Mouse (Mus musculus) forebrain, embryonic 13.5 days (tissue): ENCODE data around the gene 4933412E24Rik. TPM values are rescaled to one million over a fixed set of nuclear protein-coding genes. Genes with fewer than 3 reads are reported as not detected.

Experiments used
- ATAC-seq: fragments of 200-750 bp; cut with Nextera tagmentation; 2 replicates; pipeline ENCODE4 v1.8.0; 2017
- H3K27ac ChIP-seq: fragments of 300-500 bp; sonication (generic); 2 replicates; pipeline ENCODE4 v1.5.1; 2015; ENCODE audit warnings: inconsistent platforms, mild to moderate bottlenecking, moderate library complexity
- H3K27me3 ChIP-seq: fragments of 300-500 bp; sonication (generic); 2 replicates; pipeline ENCODE4 v1.6.1; 2015; ENCODE audit warnings: mild to moderate bottlenecking, inconsistent platforms
- H3K36me3 ChIP-seq: fragments of 300-500 bp; sonication (generic); 2 replicates; pipeline ENCODE4 v1.6.1; 2015; ENCODE audit warnings: mild to moderate bottlenecking, inconsistent platforms; ENCODE audit not compliant: poor library complexity, severe bottlenecking
- H3K4me1 ChIP-seq: fragments of 300-500 bp; sonication (generic); 2 replicates; pipeline ENCODE4 v1.6.1; 2015; ENCODE audit warnings: inconsistent platforms
- H3K4me2 ChIP-seq: fragments of 300-500 bp; sonication (generic); 2 replicates; pipeline ENCODE4 v1.6.1; 2015; ENCODE audit warnings: inconsistent platforms, mild to moderate bottlenecking, moderate library complexity
- H3K4me3 ChIP-seq: fragments of 300-500 bp; sonication (generic); 2 replicates; pipeline ENCODE4 v1.5.1; 2015; ENCODE audit warnings: mild to moderate bottlenecking, inconsistent platforms
- H3K9ac ChIP-seq: fragments of 300-500 bp; sonication (generic); 2 replicates; pipeline ENCODE4 v1.6.1; 2015; ENCODE audit warnings: mild to moderate bottlenecking, inconsistent platforms
- H3K9me3 ChIP-seq: fragments of 300-500 bp; sonication (generic); replicated peaks from 2 replicates; pipeline ENCODE4 v1.6.1; 2016; ENCODE audit warnings: inconsistent platforms
- WGBS: fragments of 180-500 bp; shearing (Covaris S2); methylation state at CpG from one replicate; pipeline ENCODE4 v1.1.7; 2015; 5-methylcytosine and 5-hydroxymethylcytosine counted together
- polyA plus RNA-seq: library from polyadenylated mRNA; unstranded; fragments of >200 nt; fragmentation: Nextera tagmentation; extraction: Ambion mirVana; gene quantifications from 2 replicates; pipeline ENCODE4 v1.2.1, GENCODE M21; 2015

4933412E24Rik gene
- not detected in 2 replicates for polyA plus RNA-seq

GRCm38 (mm10) chr15:60016513-60016912 is at the start of gene 4933412E24Rik:
Gene 4933412E24Rik (minus strand): TSS chr15:60016613.
- Histone ChIP-seq H3K4me3 (no peak within 1 kb of the TSS), H3K9ac (no peak within 1 kb of the TSS), H3K27ac (no peak within 1 kb of the TSS), H3K4me2 (no peak within 1 kb of the TSS), H3K27me3 (no peaks in the 10 kb centered on the region), H3K9me3 (no peaks in the 10 kb centered on the region), H3K4me1 (no peaks in the 10 kb centered on the region), H3K36me3 (no peaks in the 10 kb centered on the region)
- WGBS, result 92% methylated on average over 7 of the region's 7 CpGs
- no peak for ATAC-seq

GRCm38 (mm10) chr15:60030728-60031127 is 14.3 kb upstream of the 4933412E24Rik start:
- Histone ChIP-seq H3K27me3 (no peaks in the 10 kb centered on the region), H3K9me3 (no peaks in the 10 kb centered on the region), H3K4me3 (no peak overlapping the region), H3K4me1 (no peaks in the 10 kb centered on the region), H3K36me3 (no peaks in the 10 kb centered on the region), H3K27ac (no peak overlapping the region), H3K9ac (no peak overlapping the region), H3K4me2 (no peak overlapping the region)
- WGBS, result 57% methylated on average over 3 of the region's 3 CpGs
- ATAC-seq, result no peak

GRCm38 (mm10) chr15:60021256-60021655 is 4.8 kb upstream of the 4933412E24Rik start:
- H3K27ac ChIP-seq, result no peak overlapping the region
- no peaks in the 10 kb centered on the region for H3K36me3 ChIP-seq
- no peak overlapping the region for H3K4me2 ChIP-seq
- ATAC-seq, result no peak
- H3K4me1 ChIP-seq, result no peaks in the 10 kb centered on the region
- WGBS, result 55% methylated on average over 3 of the region's 3 CpGs
- H3K9me3 ChIP-seq, result no peaks in the 10 kb centered on the region
- H3K9ac ChIP-seq, result no peak overlapping the region
- H3K27me3 ChIP-seq, result no peaks in the 10 kb centered on the region
- no peak overlapping the region for H3K4me3 ChIP-seq

DNA sequence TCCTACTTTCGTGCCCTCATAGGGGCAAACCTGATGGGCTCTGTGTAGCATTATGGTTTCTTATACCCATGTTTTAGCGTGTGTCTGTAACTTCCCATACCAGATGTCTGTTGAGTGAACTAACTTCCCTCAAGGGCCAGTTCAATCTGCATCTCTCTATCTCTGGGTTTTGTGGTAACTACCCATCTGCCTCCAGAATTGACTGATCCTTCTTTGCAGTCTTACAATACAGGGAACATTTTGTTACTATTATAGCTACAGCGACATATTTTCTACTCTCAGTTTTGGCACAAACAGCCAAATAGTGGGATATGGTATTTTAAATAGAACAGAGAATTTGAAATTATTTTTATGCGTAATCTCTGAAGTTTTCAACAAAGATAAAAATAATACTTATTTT is 6.2 kb downstream of the 4933412E24Rik start:
- no peaks in the 10 kb centered on the region for H3K4me1 ChIP-seq
- H3K4me2 ChIP-seq, result no peak overlapping the region
- H3K4me3 ChIP-seq, result no peak overlapping the region
- no peaks in the 10 kb centered on the region for H3K27me3 ChIP-seq
- H3K27ac ChIP-seq, result no peak overlapping the region
- no peak overlapping the region for H3K9ac ChIP-seq
- no peaks in the 10 kb centered on the region for H3K9me3 ChIP-seq
- no peaks in the 10 kb centered on the region for H3K36me3 ChIP-seq
- WGBS, result 93% methylated on average over 4 of the region's 4 CpGs
- no peak for ATAC-seq

DNA sequence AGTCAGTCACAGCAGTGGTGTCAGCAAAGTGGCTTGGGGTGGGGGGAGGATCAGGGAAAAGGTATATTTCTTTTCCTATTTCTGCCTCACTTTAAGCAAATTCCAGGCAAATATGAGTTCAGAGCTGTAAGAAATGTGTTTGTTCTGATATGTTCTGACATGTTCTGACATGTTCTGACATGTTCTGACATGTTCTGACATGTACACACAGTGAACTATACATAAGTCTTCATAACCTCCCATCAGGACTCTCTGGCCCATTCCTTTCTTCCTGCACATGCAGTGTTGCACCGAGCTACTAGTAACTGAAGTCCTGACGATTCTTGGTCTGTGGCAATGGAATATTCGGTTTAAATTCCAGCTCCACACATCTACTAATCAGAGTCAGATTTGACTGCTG is 6.8 kb downstream of the 4933412E24Rik start:
- Histone ChIP-seq H3K36me3 (no peaks in the 10 kb centered on the region), H3K4me2 (no peak overlapping the region), H3K4me1 (no peaks in the 10 kb centered on the region), H3K4me3 (no peak overlapping the region), H3K27me3 (no peaks in the 10 kb centered on the region), H3K27ac (no peak overlapping the region), H3K9ac (no peak overlapping the region), H3K9me3 (no peaks in the 10 kb centered on the region)
- no peak for ATAC-seq
- 96% methylated on average over 3 of the region's 3 CpGs for WGBS

DNA sequence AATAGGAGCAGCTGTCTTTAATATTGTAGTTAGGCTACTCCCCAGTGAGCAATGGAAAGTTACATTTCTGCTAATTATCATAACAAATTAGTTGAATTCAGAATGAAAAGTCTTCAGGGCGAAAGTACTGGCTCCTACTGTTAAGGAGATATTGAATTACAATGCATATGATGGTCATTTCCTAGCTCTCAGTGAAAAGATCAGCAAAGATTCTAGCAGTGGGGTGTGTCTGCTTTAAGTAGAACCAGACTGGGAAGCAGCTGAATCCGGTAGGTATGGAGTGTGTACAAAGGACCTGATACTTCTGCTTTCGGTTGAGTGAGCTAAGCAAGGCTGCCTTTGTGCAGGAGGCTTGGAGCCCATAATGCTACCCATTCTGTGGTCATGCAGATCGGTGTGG is 32.6 kb downstream of the 4933412E24Rik start:
- no peak for ATAC-seq
- H3K36me3 ChIP-seq, result no peaks in the 10 kb centered on the region
- no peaks in the 10 kb centered on the region for H3K4me1 ChIP-seq
- H3K9me3 ChIP-seq, result no peaks in the 10 kb centered on the region
- 31% methylated on average over 4 of the region's 4 CpGs for WGBS
- H3K4me3 ChIP-seq, result no peak overlapping the region
- no peak overlapping the region for H3K4me2 ChIP-seq
- no peak overlapping the region for H3K9ac ChIP-seq
- no peaks in the 10 kb centered on the region for H3K27me3 ChIP-seq
- H3K27ac ChIP-seq, result no peak overlapping the region

- Histone ChIP-seq H3K27me3 (no peaks in the 10 kb centered on the region), H3K36me3 (no peaks in the 10 kb centered on the region), H3K4me3 (no peak overlapping the region), H3K27ac (no peak overlapping the region), H3K9ac (no peak overlapping the region), H3K4me2 (no peak overlapping the region), H3K4me1 (peaks cover 22% of the 10 kb centered on the region), H3K9me3 (0 out of 2 replicates have a peak, but pooled peaks cover 4% of the 10 kb centered on the region)
- ATAC-seq, result peak; percentile 29; the same call in 1 of the 2 replicates
- 31% methylated on average over 3 of the region's 3 CpGs for WGBS
Measured at GRCm38 (mm10) chr15:59975310-59975709, 41.1 kb downstream of the 4933412E24Rik start.

GRCm38 (mm10) chr15:59974584-59974983 is 41.8 kb downstream of the 4933412E24Rik start:
- ATAC-seq, result 0 out of 2 replicates have a peak, but pooled peaks have one; percentile 19
- Histone ChIP-seq H3K27ac (no peak overlapping the region), H3K27me3 (no peaks in the 10 kb centered on the region), H3K9ac (no peak overlapping the region), H3K36me3 (no peaks in the 10 kb centered on the region), H3K9me3 (0 out of 2 replicates have a peak, but pooled peaks cover 4% of the 10 kb centered on the region), H3K4me2 (no peak overlapping the region), H3K4me3 (no peak overlapping the region), H3K4me1 (peaks cover 22% of the 10 kb centered on the region)
- 74% methylated on average over 5 of the region's 5 CpGs for WGBS

DNA sequence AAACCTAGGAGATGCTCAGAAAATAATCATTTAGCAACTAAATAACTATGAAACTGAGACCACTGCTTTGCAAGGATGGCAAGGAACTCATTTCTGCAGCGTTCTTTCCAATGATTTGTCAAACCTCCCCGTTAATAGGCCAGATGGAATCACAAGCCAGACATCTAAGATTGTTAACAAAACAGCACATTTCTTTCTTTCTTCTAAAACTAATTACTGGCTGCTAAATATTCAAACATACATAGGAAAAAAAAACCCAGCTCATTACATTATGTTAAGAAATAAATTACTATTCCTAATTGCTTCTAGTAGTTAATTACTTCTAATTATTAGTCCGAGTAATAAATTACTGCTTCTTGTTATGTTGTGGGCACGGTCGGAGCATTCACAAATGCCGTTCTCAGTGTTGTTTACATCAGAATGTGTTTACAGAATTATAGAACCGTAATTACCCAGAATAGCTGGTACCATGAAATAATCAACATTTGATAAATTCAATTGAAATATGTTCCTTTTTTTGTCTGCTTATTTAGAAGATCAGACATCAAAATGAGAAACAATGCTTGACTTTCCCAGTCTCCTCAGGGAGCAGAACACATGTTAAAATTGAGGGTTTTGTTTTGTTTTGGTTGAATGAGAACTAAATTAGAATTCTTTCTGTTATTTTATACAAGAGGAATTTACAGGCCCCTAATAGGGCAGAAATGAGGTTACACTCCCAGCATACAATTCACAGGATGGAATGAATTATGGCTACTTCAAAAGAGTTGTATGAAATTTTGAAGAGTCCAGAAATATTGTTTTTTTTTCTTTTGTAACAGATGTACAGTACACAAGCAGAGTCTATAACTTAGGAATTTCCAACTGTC is 42.5 kb downstream of the 4933412E24Rik start:
- no peaks in the 10 kb centered on the region for H3K36me3 ChIP-seq
- no peak overlapping the region for H3K4me3 ChIP-seq
- no peaks in the 10 kb centered on the region for H3K27me3 ChIP-seq
- ATAC-seq, result peak; percentile 76
- no peak overlapping the region for H3K27ac ChIP-seq
- 24% methylated on average over 7 of the region's 7 CpGs for WGBS
- H3K4me2 ChIP-seq, result no peak overlapping the region
- H3K9me3 ChIP-seq, result 0 out of 2 replicates have a peak, but pooled peaks cover 4% of the 10 kb centered on the region
- H3K9ac ChIP-seq, result no peak overlapping the region
- peaks cover 22% of the 10 kb centered on the region for H3K4me1 ChIP-seq
